Mouse (Mus musculus) cerebellum, adult 2 months (tissue): ENCODE results near the gene Eif4g3.

ENCODE experiments used
- CTCF ChIP-seq: fragments of 200-500 bp; IDR thresholded peaks from 2 replicates; pipeline ENCODE4 v1.5.1; 2011; ENCODE audit warnings: low read depth, mild to moderate bottlenecking, control low read depth, low read length, moderate library complexity, borderline replicate concordance; ENCODE audit not compliant: insufficient read depth
- POLR2A ChIP-seq: fragments of 200-500 bp; IDR thresholded peaks from 2 replicates; pipeline ENCODE4 v1.6.1; 2011; ENCODE audit warnings: low read length, control low read depth, borderline replicate concordance; ENCODE audit not compliant: insufficient read depth

GRCm38 (mm10) chr4:137954926-137955396, 37.9 kb upstream of the Eif4g3 start:
- TF ChIP-seq CTCF (no peak), POLR2A (no peak)
